Mouse (Mus musculus) brown adipose tissue, adult 24 weeks (tissue): ENCODE measurements around the gene Ints13. TPM values are rescaled to one million over a fixed set of nuclear protein-coding genes. Genes with fewer than 3 reads are reported as not detected.

Experiments used
- polyA plus RNA-seq: library from polyadenylated mRNA; stranded (reverse); fragments of >200 nt; gene quantifications from 2 replicates; pipeline ENCODE4 v1.2.4, GENCODE M21; 2012; ENCODE audit not compliant: missing spikeins, insufficient read depth, insufficient read length

Gene Ints13
- polyA plus RNA-seq, 1 experiment = 47.8 TPM

Other genes with a start within 250 kb of the Ints13 start
- gene Itpr2, start 75.6 kb downstream of the Ints13 start, polyA plus RNA-seq = 33.6 and 35.0 TPM in 2 replicates
- 94.6 and 135 TPM in 2 replicates for gene Fgfr1op2, start 632 bp downstream of the Ints13 start, polyA plus RNA-seq
- gene Med21, start 64.7 kb upstream of the Ints13 start, polyA plus RNA-seq = 67.9 and 81.8 TPM in 2 replicates
- gene Tm7sf3, start 65.0 kb upstream of the Ints13 start, polyA plus RNA-seq = 9.6 and 13.1 TPM in 2 replicates
- gene Stk38l, start 147.2 kb upstream of the Ints13 start, polyA plus RNA-seq = 13.7 and 28.0 TPM in 2 replicates
- 2.3 and 3.5 TPM in 2 replicates for gene Arntl2, start 218.2 kb upstream of the Ints13 start, polyA plus RNA-seq